Mouse (Mus musculus) brain, embryonic 14.5 days (tissue): ENCODE measurements at regions not wholly inside any gene's neighbourhood (a gene's known extent, or its start where the extent isn't known, plus 50 kb on each side); places are given as distances from the start of the nearest gene placed in this dataset.

Experiments used
- CTCF ChIP-seq: fragments of 200-500 bp; IDR thresholded peaks from 2 replicates; pipeline ENCODE4 v1.5.1; 2012; ENCODE audit warnings: inconsistent platforms, mild to moderate bottlenecking, moderate library complexity, borderline replicate concordance; ENCODE audit not compliant: insufficient read depth, insufficient read length; ENCODE audit errors: extremely low read depth
- POLR2A ChIP-seq: fragments of 200-500 bp; IDR thresholded peaks from 2 replicates; pipeline ENCODE4 v1.6.1; 2012; ENCODE audit warnings: mild to moderate bottlenecking, inconsistent platforms, borderline replicate concordance; ENCODE audit not compliant: poor library complexity, insufficient read depth, insufficient read length, severe bottlenecking; ENCODE audit errors: extremely low read depth

DNA sequence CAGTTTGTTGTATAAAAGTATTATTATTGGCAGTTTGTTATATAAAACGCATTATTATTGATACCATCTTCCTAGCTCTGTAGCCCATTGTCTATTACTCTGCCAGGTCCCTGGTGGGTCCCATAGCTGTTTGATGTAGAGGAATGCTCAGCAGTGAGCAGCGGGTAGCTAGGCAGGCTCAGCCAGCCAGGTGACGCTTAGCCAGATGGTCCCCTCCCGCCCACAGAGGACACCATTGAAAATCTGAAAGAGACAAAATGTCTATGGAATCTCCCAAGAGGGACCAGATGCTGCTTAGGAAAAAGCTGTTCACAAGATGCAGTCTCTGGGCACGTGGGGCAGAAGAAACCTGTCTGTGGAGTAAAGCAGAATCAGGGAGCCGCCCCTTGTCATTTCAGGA lies 526.5 kb upstream of the Btbd3 start:
- no peak for TF ChIP-seq CTCF
- TF ChIP-seq POLR2A: no peak
